Mouse (Mus musculus): Measurements from ENCODE around the gene Phgr1.
A peak's percentile ranks its signal among the peaks of the same experiment; 100 is the strongest.

Gene Phgr1

GRCm38 (mm10) chr2:118772158-118772874 lies at the start of gene Phgr1:
Phgr1 (plus strand) TSS chr2:118772769.
- DNase-seq (ENCODE audit: low spot score) = no peak

DNA sequence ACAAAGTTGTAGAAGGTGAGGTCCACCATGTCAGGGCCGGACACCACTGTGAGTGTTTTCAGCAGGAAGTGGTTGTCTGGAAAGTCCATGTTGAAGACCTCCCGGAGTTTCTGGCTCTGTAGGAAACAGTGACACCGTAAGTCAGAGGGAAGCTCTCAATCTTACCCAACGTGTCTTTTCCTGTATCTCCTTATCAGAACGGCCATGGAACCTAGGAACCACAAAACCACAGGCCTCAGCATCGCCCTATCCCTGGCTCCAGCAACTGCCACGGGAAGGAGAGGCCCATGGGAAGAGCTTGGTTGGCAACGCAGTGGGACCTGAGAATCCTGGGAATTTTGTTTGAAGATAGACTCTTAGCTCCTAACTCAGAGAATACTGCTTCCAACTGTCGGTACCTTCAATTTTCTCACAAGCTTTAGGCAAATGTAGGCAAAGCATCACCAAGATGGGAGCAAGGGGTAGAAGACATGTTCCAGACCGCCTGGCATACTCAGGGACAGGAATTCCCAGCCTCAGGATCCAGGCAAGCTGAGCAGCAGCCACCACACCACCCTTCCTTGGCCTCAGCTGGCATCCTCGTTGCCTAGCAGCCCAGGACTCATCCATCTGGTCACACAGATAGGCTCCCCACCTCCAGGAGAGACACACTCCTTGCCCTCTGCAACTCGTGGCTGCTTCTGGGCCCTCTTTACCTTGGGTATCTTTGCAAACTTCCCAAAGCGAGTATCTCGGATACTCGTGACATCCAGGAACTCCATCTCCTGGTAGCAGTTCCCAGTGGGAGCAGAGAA lies 48.7 kb upstream of the Phgr1 start:
- DNase-seq (ENCODE audit: low spot score) = no peak

DNA sequence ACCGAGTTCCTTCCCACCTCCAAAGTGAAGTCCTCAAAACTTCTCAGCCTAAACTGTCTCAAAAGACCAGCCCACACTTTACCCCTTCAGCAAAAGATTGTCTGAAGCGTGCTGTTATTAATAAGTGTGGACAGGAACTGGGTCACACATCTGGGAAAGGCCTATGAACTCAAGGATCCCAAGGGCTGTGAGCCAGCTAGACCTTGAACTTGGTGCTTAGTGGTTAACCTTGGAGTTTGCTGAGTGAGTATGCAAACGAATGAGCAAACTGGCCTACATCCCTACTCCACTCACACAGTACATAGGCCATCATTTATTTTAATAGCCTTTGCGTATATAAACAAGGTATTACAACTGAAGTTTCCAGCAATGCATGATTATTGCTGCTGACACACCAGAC lies 47.1 kb upstream of the Phgr1 start:
- no peak for DNase-seq (ENCODE audit: low spot score)

DNA sequence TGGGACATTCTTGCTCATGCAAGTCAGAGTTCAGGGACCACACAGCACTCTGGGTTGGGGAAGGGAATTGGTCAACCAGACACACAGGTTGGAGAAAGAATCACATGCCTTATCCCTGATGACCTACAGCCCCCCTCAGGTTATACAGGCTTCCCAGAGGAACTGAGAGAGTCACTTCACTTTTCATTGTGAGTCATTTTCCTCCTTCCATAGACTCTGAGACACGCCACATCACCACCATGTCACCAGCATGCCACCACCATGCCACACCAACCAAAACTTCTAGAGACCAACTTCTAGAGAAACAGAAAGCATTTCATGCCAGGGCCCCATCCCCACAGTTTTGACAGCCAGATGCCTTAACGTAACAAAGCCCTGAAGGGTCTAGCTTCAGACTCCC lies 45.7 kb upstream of the Phgr1 start:
- DNase-seq (ENCODE audit: low spot score) = no peak

- DNase-seq (ENCODE audit: low spot score) = no peak
Measured at GRCm38 (mm10) chr2:118727911-118728310, 44.7 kb upstream of the Phgr1 start.

DNA sequence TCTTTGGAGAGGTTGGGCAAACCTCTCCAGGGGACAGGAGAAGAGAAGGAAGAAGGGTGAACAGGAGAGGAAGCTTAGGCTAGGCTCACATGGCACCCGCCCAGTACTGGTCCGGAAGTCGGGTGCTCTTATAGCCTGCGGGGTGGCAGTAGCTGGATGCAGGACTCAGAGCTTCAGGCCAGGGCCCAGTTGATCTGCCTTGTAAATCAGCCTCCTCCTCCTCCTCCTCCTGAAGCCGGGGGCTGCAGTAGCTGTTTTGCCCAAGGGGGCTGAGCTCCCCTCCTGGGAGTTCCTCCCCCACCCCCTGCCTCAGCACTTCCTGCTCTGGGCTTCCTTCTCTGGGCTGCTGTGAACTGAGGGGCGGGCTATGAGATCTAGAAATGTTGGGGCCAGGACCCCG lies 44.2 kb upstream of the Phgr1 start, which contains the start of gene Plcb2:
Plcb2 (minus strand) TSS at position 102 of the 400 bp plus-strand sequence.
- DNase-seq (ENCODE audit: low spot score) = peak; percentile 10

DNA sequence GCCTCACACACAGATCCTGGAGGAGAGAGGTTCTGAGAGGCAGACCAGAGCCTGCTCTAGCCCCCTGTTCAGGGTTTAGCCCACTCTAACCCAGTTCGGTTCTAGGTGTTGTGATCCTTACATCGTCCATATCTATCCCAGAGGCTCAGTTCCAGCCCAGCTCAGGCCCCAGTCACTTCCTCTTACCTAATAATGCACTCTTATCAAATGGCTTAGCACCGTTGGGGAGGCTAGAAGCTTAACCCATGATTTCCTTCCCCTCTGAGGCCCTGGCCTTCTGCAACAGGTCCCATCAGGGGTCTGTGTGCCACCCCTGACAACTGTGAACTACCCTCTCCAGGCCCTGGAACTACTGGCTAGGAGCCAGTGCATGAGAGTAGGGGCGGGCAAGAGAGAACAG lies 43.4 kb upstream of the Phgr1 start:
- no peak for DNase-seq (ENCODE audit: low spot score)

GRCm38 (mm10) chr2:118729816-118730621 lies 42.5 kb upstream of the Phgr1 start:
- DNase-seq (ENCODE audit: low spot score) = no peak

DNA sequence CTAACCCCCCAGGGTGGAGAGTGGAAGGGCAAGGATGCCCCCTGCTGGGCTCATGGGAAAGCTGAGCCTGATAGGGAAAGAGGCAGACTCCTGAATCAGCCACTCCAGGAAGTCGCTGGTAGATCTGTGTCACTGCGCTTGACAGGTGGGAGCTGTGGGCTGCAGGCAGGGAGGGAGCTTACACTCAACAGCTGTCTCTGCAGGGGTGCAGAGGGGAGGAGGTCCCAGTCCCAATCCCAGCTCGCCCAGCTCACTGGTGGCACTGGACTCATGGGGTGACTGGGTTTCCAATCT lies 42.0 kb upstream of the Phgr1 start:
- DNase-seq (ENCODE audit: low spot score) = peak; percentile 65

GRCm38 (mm10) chr2:118731981-118732380 lies 40.6 kb upstream of the Phgr1 start:
- DNase-seq (ENCODE audit: low spot score) = no peak

DNA sequence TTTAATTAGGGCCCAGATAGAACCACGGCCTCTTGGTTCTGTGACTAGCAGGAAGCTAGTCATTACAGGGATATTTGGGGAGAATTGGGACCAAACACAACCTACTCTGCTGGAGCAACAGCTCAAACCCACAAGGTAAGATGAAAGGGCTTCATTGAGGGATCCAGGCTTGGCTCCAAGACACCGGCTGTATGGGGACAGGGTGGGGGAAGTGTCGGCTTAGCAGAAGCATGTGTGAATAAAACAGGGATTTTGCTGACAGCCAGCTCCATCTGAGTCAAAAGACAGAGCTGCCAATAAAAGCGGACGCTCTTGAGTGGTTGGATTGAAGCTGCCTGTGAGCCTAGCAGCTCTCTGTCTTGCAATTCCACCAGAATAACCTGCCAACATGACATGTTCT lies 39.2 kb upstream of the Phgr1 start:
- no peak for DNase-seq (ENCODE audit: low spot score)

- no peak for DNase-seq (ENCODE audit: low spot score)
Measured at GRCm38 (mm10) chr2:118740341-118740740, 32.2 kb upstream of the Phgr1 start.

DNA sequence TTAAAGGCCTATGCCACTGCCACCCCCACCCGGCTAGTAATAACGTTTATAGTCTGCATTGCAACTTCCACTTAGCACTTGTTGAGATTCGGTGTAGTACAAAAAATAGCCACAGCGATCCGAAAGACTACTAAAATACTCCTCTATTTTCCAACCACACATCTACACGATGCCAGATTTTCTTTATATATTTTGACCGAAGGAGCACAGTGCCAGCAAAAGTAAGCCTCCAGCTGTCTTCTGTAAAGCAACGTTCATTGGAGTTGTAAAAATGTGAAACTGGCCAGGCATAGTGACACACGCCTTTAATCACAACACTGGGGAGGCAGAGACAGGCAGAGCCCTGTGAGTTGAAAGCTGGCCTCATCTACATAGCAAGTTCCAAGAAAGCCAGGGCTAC lies 31.4 kb upstream of the Phgr1 start:
- DNase-seq (ENCODE audit: low spot score) = no peak

DNA sequence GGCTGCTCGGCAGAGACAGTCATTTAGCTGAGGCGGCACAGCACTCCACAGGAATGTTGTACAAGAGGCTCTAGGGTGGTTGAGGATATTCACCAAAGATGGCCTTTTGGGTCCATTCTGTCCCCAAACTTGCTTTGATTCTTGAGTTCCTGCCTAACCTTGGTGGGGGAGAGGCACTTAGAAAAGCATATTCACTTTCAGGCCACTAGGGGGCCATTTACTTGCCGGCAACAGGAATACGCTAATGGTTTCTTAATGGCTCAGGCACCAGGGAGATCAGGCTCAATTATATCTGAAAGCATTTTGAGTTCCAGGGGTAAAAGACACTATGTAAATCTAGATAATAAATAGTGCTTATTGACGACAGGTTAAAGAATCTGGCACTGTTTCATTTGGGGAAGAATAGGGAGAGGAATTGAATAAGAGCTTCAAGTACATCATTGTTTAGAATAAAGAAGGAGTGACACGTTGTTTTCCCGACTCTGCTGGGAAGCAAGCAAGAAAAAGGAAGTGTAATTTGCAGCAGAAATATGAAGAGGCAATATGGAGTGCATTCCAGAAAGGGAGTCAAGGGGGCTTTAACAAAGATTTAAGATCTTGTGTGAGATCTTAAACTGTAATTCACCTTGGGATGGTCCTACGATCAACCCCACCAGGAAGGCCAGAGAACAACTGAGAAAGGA lies 29.2 kb upstream of the Phgr1 start:
- peak; percentile 83 for DNase-seq (ENCODE audit: low spot score)

GRCm38 (mm10) chr2:118744621-118745020 lies 27.9 kb upstream of the Phgr1 start:
- no peak for DNase-seq (ENCODE audit: low spot score)

DNA sequence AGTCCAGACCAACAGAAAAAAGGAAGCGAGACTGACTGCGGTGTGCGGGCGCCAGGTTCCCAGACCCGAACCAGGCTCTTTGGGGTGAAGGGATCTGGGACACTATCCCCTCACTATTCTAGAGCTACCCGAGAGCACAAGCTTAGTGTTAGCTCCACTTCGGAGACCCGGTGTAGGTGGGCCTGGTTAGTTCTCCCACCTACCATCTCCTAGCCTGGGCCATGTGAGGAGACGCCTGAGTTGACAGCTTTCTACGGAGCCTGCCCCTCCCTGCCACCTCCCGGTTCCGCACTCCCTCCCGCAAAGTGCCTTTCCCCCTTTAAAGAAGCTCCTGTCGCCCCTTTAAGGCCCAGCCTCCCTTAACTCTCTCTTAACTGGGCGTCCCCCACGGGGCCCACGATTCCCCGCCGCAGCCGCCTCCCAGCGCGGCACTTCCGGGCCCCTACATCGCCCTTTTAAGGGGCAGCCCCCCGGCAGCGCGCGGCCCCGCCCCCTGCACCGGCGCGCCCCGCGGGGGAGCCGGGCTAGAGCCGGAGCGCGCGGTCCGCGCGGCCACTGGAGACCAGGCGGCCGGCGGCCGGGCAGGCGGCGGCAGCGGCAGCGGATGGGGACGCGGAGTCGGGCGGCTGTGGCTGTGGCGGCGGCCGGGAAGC lies 27.2 kb upstream of the Phgr1 start, which contains the start of gene Inafm2:
Inafm2 (plus strand) TSS at position 527 of the 653 bp plus-strand sequence.
- DNase-seq (ENCODE audit: low spot score) = peak; percentile 92

GRCm38 (mm10) chr2:118745915-118746901 lies 26.4 kb upstream of the Phgr1 start:
- DNase-seq (ENCODE audit: low spot score) = peak; percentile 64

- no peak for DNase-seq (ENCODE audit: low spot score)
Measured at GRCm38 (mm10) chr2:118747301-118747960, 25.1 kb upstream of the Phgr1 start.

DNA sequence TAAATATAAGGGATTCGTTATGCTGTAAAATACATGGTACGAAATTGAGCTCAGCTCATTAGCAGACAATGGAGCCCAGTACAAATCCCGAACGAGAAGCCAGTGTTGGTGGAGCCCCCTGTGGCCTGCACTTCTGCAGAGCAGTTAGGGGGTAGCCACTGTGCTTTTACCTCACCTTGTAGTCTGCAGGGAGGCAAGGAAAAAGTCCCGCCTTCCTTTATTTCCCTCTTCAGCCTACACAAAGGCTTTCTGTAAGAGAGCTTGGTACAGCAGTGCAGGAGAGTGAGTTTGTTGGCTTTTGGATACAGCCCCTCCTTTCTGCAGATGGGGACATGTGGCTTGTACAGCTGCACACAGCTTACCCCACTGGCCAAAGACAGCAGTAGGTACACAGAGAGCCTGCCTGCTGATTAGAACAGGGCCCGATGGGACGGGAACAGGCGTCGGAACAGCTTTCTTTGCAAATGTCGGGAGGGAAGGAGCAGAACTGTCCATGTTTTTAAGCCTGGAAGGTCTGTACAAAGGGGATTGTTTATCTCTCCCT lies 23.2 kb upstream of the Phgr1 start:
- no peak for DNase-seq (ENCODE audit: low spot score)
